Mouse (Mus musculus): ENCODE measurements around the gene Zbtb16. TPM values are rescaled to one million over a fixed set of nuclear protein-coding genes. Genes with fewer than 3 reads are reported as not detected.

Gene Zbtb16
- total and polyA plus RNA-seq, 3 experiments = 0.04 to 0.72 TPM; not detected in 1

- Histone ChIP-seq H3K4me1 (ENCODE audit: control insufficient read depth in 1 of 2, insufficient read depth in 2 of 2, low read length in 2 of 2) (peaks cover 0 to 3% of the 10 kb centered on the region in 2 experiments; a peak in 2 of 4 replicates), H3K27ac (ENCODE audit: control insufficient read depth, low read depth, low read length) (no peak overlapping the region), H3K79me2 (ENCODE audit: control insufficient read depth, insufficient read depth, low read length, poor library complexity) (no peaks in the 10 kb centered on the region), H3K27me3 (ENCODE audit: control insufficient read depth in 1 of 2, insufficient read depth in 2 of 2, low read length in 2 of 2) (peaks cover 2 to 4% of the 10 kb centered on the region in 2 experiments), H3K9me3 (replicated peaks; ENCODE audit: insufficient read depth, low read length) (no peaks in the 10 kb centered on the region), H3K4me3 (ENCODE audit: control insufficient read depth in 1 of 2, insufficient read depth in 1 of 2, low read depth in 2 of 2, low read length in 2 of 2) (no peak overlapping the region), H3K9ac (ENCODE audit: control insufficient read depth, low read depth, low read length, poor library complexity, severe bottlenecking) (no peak overlapping the region), H3K36me3 (ENCODE audit: control insufficient read depth in 1 of 2, insufficient read depth in 2 of 2, low read length in 2 of 2) (peaks cover 0 to 5% of the 10 kb centered on the region in 2 experiments; a peak in 2 of 4 replicates)
- DNase-seq (ENCODE audit: low read depth, low spot score) = no peak
- TF ChIP-seq USF2 (IDR thresholded peaks at IDR 0.05; ENCODE audit: borderline replicate concordance in 1 of 2, insufficient read depth in 1 of 2, low read depth in 1 of 2, low read length in 2 of 2) = no peak
- no peak for TF ChIP-seq GATA1 (IDR thresholded peaks at IDR 0.05; ENCODE audit: low read depth, low read length)
- TF ChIP-seq NRF1 (IDR thresholded peaks at IDR 0.05; ENCODE audit: insufficient read depth, low read depth, low read length, poor library complexity, severe bottlenecking) = no peak
- no peak for TF ChIP-seq EP300 (IDR thresholded peaks at IDR 0.05; ENCODE audit: low read depth in 1 of 2, low read length in 2 of 2)
- no peak for TF ChIP-seq MYC (IDR thresholded peaks at IDR 0.05; ENCODE audit: low read depth, low read length)
- TF ChIP-seq POLR2AphosphoS5 (IDR thresholded peaks at IDR 0.05; ENCODE audit: borderline replicate concordance, low read depth, low read length) = no peak
- no peak for TF ChIP-seq CTCF (IDR thresholded peaks at IDR 0.05 in 2 of 3, conservative IDR thresholded peaks at IDR 0.05 in 1 of 3; ENCODE audit: control insufficient read depth in 1 of 3, insufficient read depth in 1 of 3, low read depth in 2 of 3, low read length in 3 of 3, poor library complexity in 1 of 3, severe bottlenecking in 1 of 3)
- TF ChIP-seq CHD2 (IDR thresholded peaks at IDR 0.05; ENCODE audit: low read length) = no peak
- TF ChIP-seq POLR2A (IDR thresholded peaks at IDR 0.05; ENCODE audit: control insufficient read depth in 1 of 2, insufficient read depth in 1 of 2, low read depth in 1 of 2, low read length in 2 of 2, poor library complexity in 1 of 2) = no peak
- TF ChIP-seq POLR2AphosphoS2 (IDR thresholded peaks at IDR 0.05; ENCODE audit: low read length) = no peak
- no peak for TF ChIP-seq NELFE (IDR thresholded peaks at IDR 0.05; ENCODE audit: low read depth, low read length)
- TF ChIP-seq MEF2A (IDR thresholded peaks at IDR 0.05; ENCODE audit: extremely low read depth, insufficient replicate concordance, low read depth, low read length, poor library complexity, severe bottlenecking) = no peak
- TF ChIP-seq MYB (IDR thresholded peaks at IDR 0.05; ENCODE audit: low read depth, low read length) = no peak
- TF ChIP-seq TAL1 (IDR thresholded peaks at IDR 0.05; ENCODE audit: low read length) = no peak
These were observed 134.7 kb downstream of the Zbtb16 start for GRCm38 (mm10) chr9:48701296-48701695.

DNA sequence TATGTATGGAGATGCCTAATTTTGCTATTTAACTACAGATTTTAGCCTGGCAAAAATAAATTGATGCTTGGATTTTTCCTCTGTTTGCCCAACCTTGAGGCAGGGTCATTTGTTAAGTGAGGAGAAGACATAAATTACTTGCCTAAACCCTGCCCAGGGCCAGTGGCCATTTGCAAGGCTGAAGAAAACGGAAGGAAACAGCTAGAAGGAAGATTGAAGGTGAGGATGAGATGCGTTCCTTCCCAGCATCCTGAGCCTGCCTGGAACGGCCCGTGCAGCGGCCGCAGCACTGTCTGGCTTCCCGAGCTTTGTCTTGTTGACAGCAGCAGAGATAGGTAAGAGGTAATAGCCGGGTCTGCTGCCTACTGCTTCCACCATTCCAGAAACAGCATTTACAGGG is 135.2 kb downstream of the Zbtb16 start:
- Histone ChIP-seq H3K27ac (ENCODE audit: control insufficient read depth, low read depth, low read length) (no peak overlapping the region), H3K4me3 (ENCODE audit: control insufficient read depth in 1 of 2, insufficient read depth in 1 of 2, low read depth in 2 of 2, low read length in 2 of 2) (no peak overlapping the region), H3K36me3 (ENCODE audit: control insufficient read depth in 1 of 2, insufficient read depth in 2 of 2, low read length in 2 of 2) (peaks cover 0 to 5% of the 10 kb centered on the region in 2 experiments; a peak in 2 of 4 replicates), H3K9ac (ENCODE audit: control insufficient read depth, low read depth, low read length, poor library complexity, severe bottlenecking) (no peak overlapping the region), H3K4me1 (ENCODE audit: control insufficient read depth in 1 of 2, insufficient read depth in 2 of 2, low read length in 2 of 2) (peaks cover 0 to 3% of the 10 kb centered on the region in 2 experiments; a peak in 2 of 4 replicates), H3K27me3 (ENCODE audit: control insufficient read depth in 1 of 2, insufficient read depth in 2 of 2, low read length in 2 of 2) (peaks cover 2 to 4% of the 10 kb centered on the region in 2 experiments), H3K79me2 (ENCODE audit: control insufficient read depth, insufficient read depth, low read length, poor library complexity) (no peaks in the 10 kb centered on the region), H3K9me3 (replicated peaks; ENCODE audit: insufficient read depth, low read length) (no peaks in the 10 kb centered on the region)
- TF ChIP-seq TAL1 (IDR thresholded peaks at IDR 0.05; ENCODE audit: low read length) = no peak
- TF ChIP-seq EP300 (IDR thresholded peaks at IDR 0.05; ENCODE audit: low read depth in 1 of 2, low read length in 2 of 2) = no peak
- TF ChIP-seq RCOR1 (IDR thresholded peaks at IDR 0.05; ENCODE audit: low read depth, low read length) = no peak
- TF ChIP-seq SIN3A (IDR thresholded peaks at IDR 0.05; ENCODE audit: low read length) = no peak
- no peak for TF ChIP-seq KAT2A (conservative IDR thresholded peaks at IDR 0.05; ENCODE audit: low read depth, low read length)
- TF ChIP-seq GATA1 (IDR thresholded peaks at IDR 0.05; ENCODE audit: low read depth, low read length) = no peak
- TF ChIP-seq TCF12 (IDR thresholded peaks at IDR 0.05; ENCODE audit: low read depth, low read length) = no peak
- TF ChIP-seq CHD2 (IDR thresholded peaks at IDR 0.05; ENCODE audit: low read length) = no peak
- TF ChIP-seq E2F4 (IDR thresholded peaks at IDR 0.05; ENCODE audit: borderline replicate concordance, low read depth, low read length) = no peak
- TF ChIP-seq MYC (IDR thresholded peaks at IDR 0.05; ENCODE audit: low read depth, low read length) = no peak
- TF ChIP-seq ETS1 (IDR thresholded peaks at IDR 0.05; ENCODE audit: low read depth, low read length) = no peak
- TF ChIP-seq NRF1 (IDR thresholded peaks at IDR 0.05; ENCODE audit: insufficient read depth, low read depth, low read length, poor library complexity, severe bottlenecking) = no peak
- no peak for TF ChIP-seq ELF1 (IDR thresholded peaks at IDR 0.05; ENCODE audit: low read depth, low read length)
- DNase-seq (ENCODE audit: low read depth, low spot score) = no peak
